Mouse (Mus musculus) lung, embryonic 14.5 days (tissue): Measurements from ENCODE around the gene Creb3l1. TPM values are rescaled to one million over a fixed set of nuclear protein-coding genes. Genes with fewer than 3 reads are reported as not detected.
A peak's percentile ranks its signal among the peaks of the same experiment; 100 is the strongest.

Source experiments
- ATAC-seq: fragments of 200-750 bp; cut with Nextera tagmentation; 2 replicates; pipeline ENCODE4 v1.8.0; 2017; ENCODE audit warnings: mild to moderate bottlenecking, moderate TSS enrichment, moderate library complexity; ENCODE audit not compliant: insufficient read depth
- DNase-seq: peaks from one replicate; pipeline ENCODE4 v3.0.0-alpha.2; 2015
- H3K27ac ChIP-seq: fragments of 300-500 bp; sonication (generic); 2 replicates; pipeline ENCODE4 v1.5.1; 2014; ENCODE audit warnings: low read depth, mild to moderate bottlenecking, moderate library complexity
- H3K27me3 ChIP-seq: fragments of 300-500 bp; sonication (generic); 2 replicates; pipeline ENCODE4 v1.6.1; 2014; ENCODE audit warnings: low read length, control low read depth; ENCODE audit not compliant: insufficient read depth
- H3K36me3 ChIP-seq: fragments of 300-500 bp; sonication (generic); 2 replicates; pipeline ENCODE4 v1.6.1; 2014; ENCODE audit warnings: control low read depth; ENCODE audit not compliant: insufficient read depth
- H3K4me1 ChIP-seq: fragments of 300-500 bp; sonication (generic); 2 replicates; pipeline ENCODE4 v1.6.1; 2014; ENCODE audit warnings: antibody characterized with exemption, control low read depth; ENCODE audit not compliant: insufficient read depth
- H3K4me2 ChIP-seq: fragments of 300-500 bp; sonication (generic); 2 replicates; pipeline ENCODE4 v1.6.1; 2014; ENCODE audit warnings: mild to moderate bottlenecking
- H3K4me3 ChIP-seq: fragments of 300-500 bp; sonication (generic); 2 replicates; pipeline ENCODE4 v1.5.1; 2014; ENCODE audit warnings: low read depth, low read length
- H3K9ac ChIP-seq: fragments of 300-500 bp; sonication (generic); 2 replicates; pipeline ENCODE4 v1.6.1; 2014
- H3K9me3 ChIP-seq: fragments of 300-500 bp; sonication (generic); 2 replicates; pipeline ENCODE4 v1.6.1; 2016; ENCODE audit warnings: low read depth, low read length, control low read depth
- CTCF ChIP-seq: IDR thresholded peaks from 2 replicates; pipeline ENCODE4 v1.5.1; 2016; ENCODE audit warnings: antibody characterized with exemption, low read depth
- WGBS: fragments of 180-500 bp; shearing (Covaris S2); extraction: QIAGEN DNeasy Blood & Tissue Kit; methylation state at CpG from one replicate; pipeline ENCODE4 v1.1.7; 2014; 5-methylcytosine and 5-hydroxymethylcytosine counted together
- polyA plus RNA-seq: library from polyadenylated mRNA; unstranded; fragments of >200 nt; fragmentation: Nextera tagmentation; extraction: Ambion mirVana; gene quantifications from 2 replicates; pipeline ENCODE4 v1.2.1, GENCODE M21; 2014

Gene Creb3l1
- polyA plus RNA-seq, 1 experiment from 2014 or later: 18.6 TPM

DNA sequence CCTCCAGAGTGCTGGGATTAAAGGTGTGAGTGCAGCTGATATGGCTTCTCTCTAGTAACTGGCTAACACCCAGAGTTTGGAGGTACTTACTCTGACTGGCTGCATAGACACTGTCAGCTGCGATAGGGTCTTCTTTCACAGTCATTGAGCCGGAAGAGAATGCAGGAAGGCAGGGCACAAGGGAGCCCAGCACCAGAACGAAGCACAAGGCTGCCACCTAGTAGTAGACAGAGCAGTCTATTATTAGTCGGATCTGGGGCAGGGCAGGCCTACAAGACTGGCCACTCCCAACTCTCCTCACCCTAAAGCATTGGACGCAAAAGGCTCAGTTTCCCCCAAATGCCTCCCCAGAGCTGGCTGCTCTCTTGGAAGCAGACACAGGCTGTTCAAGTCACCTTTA lies 38.2 kb downstream of the Creb3l1 start:
- H3K4me2 ChIP-seq: no peak overlapping the region
- DNase-seq (peak; percentile 59), ATAC-seq (no peak)
- H3K36me3 ChIP-seq: peaks cover 38% of the 10 kb centered on the region
- H3K9me3 ChIP-seq: no peaks in the 10 kb centered on the region
- H3K4me1 ChIP-seq: 0 out of 2 replicates have a peak, but pooled peaks cover 5% of the 10 kb centered on the region
- 15% methylated on average over 5 of the region's 5 CpGs for WGBS
- H3K27ac ChIP-seq: no peak overlapping the region
- no peaks in the 10 kb centered on the region for H3K27me3 ChIP-seq
- TF ChIP-seq CTCF: peak; percentile 54
- H3K9ac ChIP-seq: no peak overlapping the region
- H3K4me3 ChIP-seq: no peak overlapping the region

DNA sequence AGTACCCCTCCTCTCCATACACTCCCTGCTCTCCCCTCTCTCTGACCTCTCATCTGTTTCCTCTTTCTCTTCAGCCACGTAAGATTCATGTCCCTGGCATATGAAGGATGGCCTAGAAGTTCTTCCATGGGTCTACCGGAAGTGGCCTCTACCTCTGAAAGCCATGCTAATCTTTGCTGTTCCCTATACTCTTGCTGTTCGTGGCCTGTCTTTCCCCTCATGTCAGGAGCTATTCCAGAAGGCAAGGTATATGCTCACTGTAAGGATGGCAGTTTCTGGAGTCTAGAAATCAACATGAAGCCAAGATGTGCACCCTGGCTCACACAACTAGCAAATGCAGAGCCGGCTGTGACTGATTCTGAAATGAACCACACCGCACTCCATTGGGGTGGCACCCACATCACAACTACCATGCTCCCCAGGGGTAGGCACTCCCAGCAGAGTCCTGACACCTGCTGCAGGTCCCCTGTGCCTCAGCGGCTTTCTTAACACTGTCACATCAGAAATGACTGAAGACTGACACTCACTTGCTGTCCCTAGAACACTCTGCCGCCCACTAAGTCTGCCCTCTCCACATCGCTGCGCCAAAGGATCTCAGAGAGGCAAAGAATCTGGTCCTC lies 39.3 kb downstream of the Creb3l1 start:
- no peaks in the 10 kb centered on the region for H3K27me3 ChIP-seq
- peak overlapping the region; percentile 51; the same call in 1 of the 2 replicates for H3K4me2 ChIP-seq
- no peak overlapping the region for H3K4me3 ChIP-seq
- 0 out of 2 replicates have a peak, but pooled peaks cover 5% of the 10 kb centered on the region for H3K4me1 ChIP-seq
- H3K9me3 ChIP-seq: no peaks in the 10 kb centered on the region
- ATAC-seq (no peak; the same call in none of the 2 replicates), DNase-seq (peak; percentile 37)
- peak overlapping the region; percentile 81 for H3K27ac ChIP-seq
- H3K9ac ChIP-seq: no peak overlapping the region
- no peak for TF ChIP-seq CTCF
- 33% methylated on average over 9 of the region's 9 CpGs for WGBS
- H3K36me3 ChIP-seq: peaks cover 30% of the 10 kb centered on the region

DNA sequence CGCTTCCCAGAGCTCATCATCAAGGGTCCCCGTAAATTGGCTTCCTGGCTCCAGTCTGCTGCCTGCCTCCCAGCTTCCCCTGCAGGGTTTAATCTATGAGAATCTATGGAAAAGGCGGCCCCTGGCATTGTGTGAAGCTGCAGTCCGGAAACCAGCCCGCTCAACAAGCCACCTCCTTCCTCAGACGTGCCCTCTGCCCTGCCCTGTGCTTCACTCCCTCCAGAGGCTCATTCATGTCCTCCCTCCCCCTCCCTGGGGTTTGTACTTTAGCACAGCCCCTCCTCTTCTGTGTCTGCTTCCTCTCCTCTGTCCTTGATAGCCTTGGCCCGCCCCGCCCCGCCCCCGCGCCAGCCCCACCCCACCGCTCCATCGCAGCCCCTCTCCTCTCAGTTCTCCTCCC lies 39.9 kb downstream of the Creb3l1 start:
- 6% methylated on average over 10 of the region's 13 CpGs for WGBS
- no peaks in the 10 kb centered on the region for H3K27me3 ChIP-seq
- peak; percentile 86 for DNase-seq
- 0 out of 2 replicates have a peak overlapping the region, but pooled peaks have one; percentile 5 for H3K4me3 ChIP-seq
- 0 out of 2 replicates have a peak, but pooled peaks cover 5% of the 10 kb centered on the region for H3K4me1 ChIP-seq
- H3K9me3 ChIP-seq: no peaks in the 10 kb centered on the region
- ATAC-seq: peak; percentile 84
- peak overlapping the region; percentile 51 for H3K4me2 ChIP-seq
- peaks cover 25% of the 10 kb centered on the region; the same call in 1 of the 2 replicates for H3K36me3 ChIP-seq
- H3K27ac ChIP-seq: peak overlapping the region; percentile 81
- peak overlapping the region; percentile 36; the same call in 1 of the 2 replicates for H3K9ac ChIP-seq
- TF ChIP-seq CTCF: no peak

DNA sequence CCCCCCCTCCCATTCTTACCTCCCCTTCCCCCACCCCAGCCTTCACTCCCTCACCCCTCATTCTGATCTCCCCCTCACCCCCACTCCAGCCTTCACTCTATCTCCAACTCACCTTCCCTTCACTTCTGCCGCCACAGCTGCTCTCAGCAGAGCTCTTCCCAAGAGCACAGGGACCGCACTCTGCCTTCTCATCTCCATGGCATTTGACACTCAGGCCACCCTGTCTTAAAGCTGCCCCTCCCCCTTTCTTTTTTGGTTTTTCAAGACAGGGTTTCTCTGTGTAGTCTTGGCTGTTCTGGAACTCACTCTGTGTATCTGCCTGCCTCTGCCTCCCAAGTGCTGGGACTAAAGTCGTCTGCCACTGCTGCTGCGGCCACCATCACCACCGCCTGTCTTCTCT lies 43.5 kb downstream of the Creb3l1 start:
- Histone ChIP-seq H3K27ac (no peak overlapping the region), H3K4me2 (no peak overlapping the region), H3K4me1 (peaks cover 21% of the 10 kb centered on the region), H3K27me3 (peaks cover 18% of the 10 kb centered on the region), H3K4me3 (no peak overlapping the region), H3K9ac (no peak overlapping the region), H3K36me3 (peaks cover 15% of the 10 kb centered on the region; the same call in 1 of the 2 replicates), H3K9me3 (no peaks in the 10 kb centered on the region)
- 40% methylated on average over 5 of the region's 5 CpGs for WGBS
- ATAC-seq: no peak
- no peak for DNase-seq
- no peak for TF ChIP-seq CTCF

DNA sequence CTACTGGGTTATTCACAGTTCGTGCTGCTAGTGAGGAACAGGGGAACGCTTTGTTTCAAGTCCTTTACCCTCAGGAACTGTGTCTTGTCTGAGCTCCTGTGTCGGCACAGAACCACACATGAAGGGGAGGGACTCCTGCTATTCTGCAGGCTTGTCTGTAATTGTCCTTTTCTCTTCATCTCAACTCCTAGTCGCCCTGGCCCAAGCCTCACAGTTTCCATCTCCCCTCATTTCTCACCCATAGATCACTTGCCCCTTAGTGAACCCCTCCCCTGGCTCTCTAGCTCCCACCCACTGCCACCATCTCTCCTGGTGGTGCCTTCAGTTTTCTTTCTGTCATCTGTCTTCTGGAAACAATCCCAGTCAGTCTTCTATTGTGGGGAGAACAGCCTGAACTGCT lies 44.1 kb downstream of the Creb3l1 start:
- H3K9me3 ChIP-seq: no peaks in the 10 kb centered on the region
- H3K9ac ChIP-seq: no peak overlapping the region
- H3K27me3 ChIP-seq: peaks cover 24% of the 10 kb centered on the region
- no peak overlapping the region for H3K4me3 ChIP-seq
- DNase-seq (no peak), ATAC-seq (no peak)
- H3K4me2 ChIP-seq: no peak overlapping the region
- TF ChIP-seq CTCF: no peak
- H3K27ac ChIP-seq: no peak overlapping the region; the same call in 1 of the 2 replicates
- 17% methylated on average over 4 of the region's 4 CpGs for WGBS
- H3K4me1 ChIP-seq: peaks cover 21% of the 10 kb centered on the region
- peaks cover 10% of the 10 kb centered on the region; the same call in 1 of the 2 replicates for H3K36me3 ChIP-seq

DNA sequence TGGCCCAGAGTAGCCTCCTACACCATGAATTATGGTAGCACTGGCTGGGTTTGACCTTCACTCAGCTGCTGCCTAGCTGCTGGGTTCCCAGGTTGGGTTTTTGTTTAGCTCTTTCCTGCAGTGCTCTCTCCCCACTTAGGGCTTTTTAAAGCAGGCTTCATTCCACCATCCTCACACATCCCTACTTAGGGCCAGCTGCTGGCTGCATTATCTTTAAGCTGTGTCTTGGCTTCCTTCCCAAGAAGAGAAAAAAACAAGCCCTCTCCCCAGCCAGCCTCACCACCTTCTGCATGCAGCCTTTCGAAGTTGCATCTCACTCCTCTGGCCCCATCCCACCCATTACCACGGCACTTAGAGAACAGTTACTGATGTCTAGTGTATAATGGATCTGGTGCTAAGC lies 45.8 kb downstream of the Creb3l1 start:
- H3K4me3 ChIP-seq: no peak overlapping the region
- peaks cover 10% of the 10 kb centered on the region; the same call in 1 of the 2 replicates for H3K36me3 ChIP-seq
- peak overlapping the region; percentile 20; the same call in 1 of the 2 replicates for H3K9ac ChIP-seq
- TF ChIP-seq CTCF: no peak
- H3K27me3 ChIP-seq: peaks cover 37% of the 10 kb centered on the region
- H3K4me1 ChIP-seq: peaks cover 16% of the 10 kb centered on the region
- peak; percentile 57 for ATAC-seq
- peak; percentile 83 for DNase-seq
- WGBS: 20% methylated on average over 2 of the region's 2 CpGs
- H3K4me2 ChIP-seq: no peak overlapping the region; the same call in 1 of the 2 replicates
- no peaks in the 10 kb centered on the region for H3K9me3 ChIP-seq
- H3K27ac ChIP-seq: peak overlapping the region; percentile 30; the same call in 1 of the 2 replicates

DNA sequence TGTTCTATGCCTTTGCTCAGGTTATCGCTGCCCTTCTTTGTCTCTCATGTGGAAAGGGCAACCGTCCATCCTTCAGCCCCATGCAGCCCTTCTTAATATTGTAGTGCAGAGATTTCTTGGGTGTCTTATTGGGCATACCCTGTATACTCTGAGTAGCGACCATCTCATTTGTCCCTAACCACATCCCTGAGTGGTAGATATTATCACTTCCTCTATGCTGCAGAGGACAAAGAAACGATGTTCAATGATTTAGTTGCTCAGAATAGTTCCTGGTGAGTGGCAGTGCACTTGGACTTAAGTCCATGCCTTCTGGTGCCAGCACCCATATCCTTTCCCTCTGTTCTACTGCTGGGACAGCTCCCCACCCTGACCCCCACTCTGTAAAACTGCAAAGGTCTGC lies 46.3 kb downstream of the Creb3l1 start:
- H3K9me3 ChIP-seq: no peaks in the 10 kb centered on the region
- no peak overlapping the region for H3K4me3 ChIP-seq
- peaks cover 16% of the 10 kb centered on the region for H3K4me1 ChIP-seq
- peaks cover 37% of the 10 kb centered on the region for H3K27me3 ChIP-seq
- H3K9ac ChIP-seq: no peak overlapping the region
- DNase-seq: no peak
- no peak overlapping the region; the same call in 1 of the 2 replicates for H3K4me2 ChIP-seq
- TF ChIP-seq CTCF: no peak
- no peak for ATAC-seq
- peak overlapping the region; percentile 30; the same call in 1 of the 2 replicates for H3K27ac ChIP-seq
- WGBS: 69% methylated on average over 4 of the region's 4 CpGs
- H3K36me3 ChIP-seq: peaks cover 5% of the 10 kb centered on the region; the same call in 1 of the 2 replicates
